Mouse (Mus musculus): Measurements from ENCODE around the gene Ppcs.
A peak's percentile ranks its signal among the peaks of the same experiment; 100 is the strongest.

Ppcs gene

GRCm38 (mm10) chr4:119422294-119422964 is at the start of gene Ppcs, which contains the start of gene Zmynd12:
Gene Ppcs, minus strand, starts transcription at chr4:119422420.
Gene Zmynd12, plus strand, starts transcription at chr4:119422814.
- DNase-seq (ENCODE audit: low spot score): peak; percentile 88

GRCm38 (mm10) chr4:119467720-119468380 is 45.6 kb upstream of the Ppcs start:
- no peak for DNase-seq (ENCODE audit: low spot score)

GRCm38 (mm10) chr4:119465841-119466240 is 43.6 kb upstream of the Ppcs start:
- DNase-seq (ENCODE audit: low spot score): no peak

- DNase-seq (ENCODE audit: low spot score): peak; percentile 60
Observed at GRCm38 (mm10) chr4:119463756-119464419, 41.7 kb upstream of the Ppcs start.

- DNase-seq (ENCODE audit: low spot score): peak; percentile 46
Observed at GRCm38 (mm10) chr4:119462858-119463755, 40.9 kb upstream of the Ppcs start.

GRCm38 (mm10) chr4:119462457-119462856 is 40.2 kb upstream of the Ppcs start:
- DNase-seq (ENCODE audit: low spot score): no peak

GRCm38 (mm10) chr4:119460728-119461141 is 38.5 kb upstream of the Ppcs start:
- DNase-seq (ENCODE audit: low spot score): no peak

GRCm38 (mm10) chr4:119460296-119460695 is 38.1 kb upstream of the Ppcs start:
- no peak for DNase-seq (ENCODE audit: low spot score)

- DNase-seq (ENCODE audit: low spot score): no peak
Observed at GRCm38 (mm10) chr4:119453533-119453932, 31.3 kb upstream of the Ppcs start.

- DNase-seq (ENCODE audit: low spot score): no peak
Observed at GRCm38 (mm10) chr4:119453128-119453527, 30.9 kb upstream of the Ppcs start.

- DNase-seq (ENCODE audit: low spot score): no peak
Observed at GRCm38 (mm10) chr4:119450436-119450835, 28.2 kb upstream of the Ppcs start.

- DNase-seq (ENCODE audit: low spot score): no peak
Observed at GRCm38 (mm10) chr4:119447786-119448185, 25.6 kb upstream of the Ppcs start.

- no peak for DNase-seq (ENCODE audit: low spot score)
Observed at GRCm38 (mm10) chr4:119447261-119447660, 25.0 kb upstream of the Ppcs start.

GRCm38 (mm10) chr4:119442539-119442938 is 20.3 kb upstream of the Ppcs start:
- no peak for DNase-seq (ENCODE audit: low spot score)

- no peak for DNase-seq (ENCODE audit: low spot score)
Observed at GRCm38 (mm10) chr4:119441836-119442235, 19.6 kb upstream of the Ppcs start.

GRCm38 (mm10) chr4:119437936-119438335 is 15.7 kb upstream of the Ppcs start:
- DNase-seq (ENCODE audit: low spot score): no peak

GRCm38 (mm10) chr4:119430678-119431077 is 8.5 kb upstream of the Ppcs start:
- DNase-seq (ENCODE audit: low spot score): peak; percentile 21

- no peak for DNase-seq (ENCODE audit: low spot score)
Observed at GRCm38 (mm10) chr4:119427680-119428079, 5.5 kb upstream of the Ppcs start.

GRCm38 (mm10) chr4:119425601-119426000 is 3.4 kb upstream of the Ppcs start:
- no peak for DNase-seq (ENCODE audit: low spot score)

- DNase-seq (ENCODE audit: low spot score): no peak
Observed at GRCm38 (mm10) chr4:119425077-119425476, 2.9 kb upstream of the Ppcs start.

GRCm38 (mm10) chr4:119421921-119422293 is 313 bp downstream of the Ppcs start:
- no peak for DNase-seq (ENCODE audit: low spot score)

- no peak for DNase-seq (ENCODE audit: low spot score)
Observed at GRCm38 (mm10) chr4:119421191-119421590, 1.0 kb downstream of the Ppcs start.

Data from T-cell, adult 2 months (primary cell).